Mouse (Mus musculus): ENCODE data around the gene Chmp2b.

DNA sequence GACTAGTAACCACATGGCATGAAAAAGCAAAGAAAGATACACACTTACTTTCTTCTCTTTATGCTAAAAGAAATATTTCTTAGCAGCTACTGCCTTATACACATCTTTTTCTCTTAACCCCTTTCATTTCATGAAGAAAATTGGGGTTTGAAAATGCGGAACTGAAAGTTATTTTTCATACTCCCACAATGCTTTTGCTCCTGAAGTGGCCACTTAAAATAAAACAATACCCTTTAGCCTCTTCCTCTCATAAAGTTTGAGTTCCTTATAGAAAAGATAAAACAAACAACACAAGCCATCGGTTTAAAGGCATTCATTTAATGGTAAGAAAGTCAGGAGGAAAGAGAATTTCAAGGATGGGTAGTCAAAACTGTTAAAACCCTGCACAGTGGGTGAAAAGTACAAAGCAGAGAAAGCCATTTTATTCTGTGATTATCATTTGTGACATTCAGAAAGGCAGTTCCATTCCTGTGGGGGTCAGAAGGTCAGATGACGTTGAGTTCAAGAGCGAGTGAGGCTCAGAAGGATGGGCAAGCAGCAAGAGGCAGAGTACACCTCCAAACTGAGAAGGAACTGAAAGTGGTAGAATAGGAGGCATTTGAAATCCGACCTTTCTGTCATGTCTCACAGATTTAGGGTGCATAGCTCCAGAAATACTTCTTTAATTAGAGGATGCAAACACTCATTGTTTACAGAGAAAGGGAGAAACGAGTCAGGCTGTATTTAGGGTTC is 14.9 kb upstream of the Chmp2b start:
- TF ChIP-seq CTCF (IDR thresholded peaks at IDR 0.05) = no peak
- TF ChIP-seq EP300 (IDR thresholded peaks at IDR 0.05) = no peak

All from lung, postnatal 0 days (tissue).